Mouse (Mus musculus): ENCODE measurements around the gene Hist1h2br.
"Not testable (repeated sequence)": the region's sequence is repeated elsewhere in the genome, so short reads cannot be mapped to it uniquely, and the experiment has no call there.

DNA sequence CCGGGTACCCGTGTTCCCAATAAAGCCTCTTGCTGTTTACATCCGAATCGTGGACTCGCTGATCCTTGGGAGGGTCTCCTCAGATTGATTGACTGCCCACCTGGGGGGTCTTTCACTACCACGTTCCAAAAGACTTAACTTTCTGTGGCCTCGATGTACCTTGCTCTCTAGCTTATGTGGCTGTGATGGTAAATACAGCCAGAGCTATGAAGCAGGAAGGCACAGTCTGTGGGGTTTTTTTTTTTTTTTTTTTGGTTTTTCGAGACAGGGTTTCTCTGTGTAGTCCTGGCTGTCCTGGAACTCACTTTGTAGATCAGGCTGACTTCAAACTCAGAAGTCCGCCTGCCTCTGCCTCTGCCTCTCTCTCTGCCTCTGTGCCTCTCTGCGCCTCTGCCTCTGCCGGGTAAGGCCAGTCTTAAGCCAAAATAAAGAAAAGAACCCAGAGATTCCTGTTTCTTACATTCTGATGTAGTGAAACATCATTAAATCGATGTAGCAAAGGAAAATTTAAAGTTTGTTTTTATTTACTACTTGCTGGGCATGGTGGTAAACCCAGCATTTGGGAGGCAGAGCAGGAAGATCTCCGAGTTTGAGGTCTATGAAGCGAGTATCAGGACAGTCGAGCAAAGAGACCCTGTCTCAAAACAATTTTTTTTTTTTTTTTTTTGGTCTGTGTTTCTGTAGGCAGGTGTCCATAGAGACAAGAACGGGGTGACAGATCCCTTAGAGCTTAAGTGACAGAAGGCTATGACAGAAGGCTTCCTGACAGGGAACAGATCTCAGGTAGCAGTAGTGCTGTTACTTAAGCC, 13.3 kb upstream of the Hist1h2br start:
- not testable (repeated sequence) for TF ChIP-seq CTCF (conservative IDR thresholded peaks at IDR 0.05; ENCODE audit: insufficient read depth, insufficient read length, low read depth, low read length); POLR2A (IDR thresholded peaks at IDR 0.05; ENCODE audit: low read depth, low read length)

Measured in kidney, adult 2 months (tissue).